Mouse (Mus musculus) brown adipose tissue, adult 24 weeks (tissue): ENCODE results near the gene Gtf3c1. TPM values are rescaled to one million over a fixed set of nuclear protein-coding genes. Genes with fewer than 3 reads are reported as not detected.
A peak's percentile ranks its signal among the peaks of the same experiment; 100 is the strongest.

ENCODE experiments used
- H3K27ac ChIP-seq: fragments of 200-500 bp; replicated peaks from 2 replicates; pipeline ENCODE4 v1.5.1; 2012; ENCODE audit warnings: low read depth, mild to moderate bottlenecking, low read length
- H3K4me1 ChIP-seq: fragments of 200-500 bp; 2 replicates; pipeline ENCODE4 v1.6.1; 2012; ENCODE audit warnings: low read length, mixed read lengths; ENCODE audit not compliant: control insufficient read depth, insufficient read depth, insufficient read length
- H3K4me3 ChIP-seq: fragments of 200-500 bp; 2 replicates; pipeline ENCODE4 v1.5.1; 2012; ENCODE audit warnings: low read depth, mild to moderate bottlenecking, low read length, moderate library complexity; ENCODE audit not compliant: insufficient read depth
- polyA plus RNA-seq: library from polyadenylated mRNA; stranded (reverse); fragments of >200 nt; gene quantifications from 2 replicates; pipeline ENCODE4 v1.2.4, GENCODE M21; 2012; ENCODE audit not compliant: missing spikeins, insufficient read depth, insufficient read length

The Gtf3c1 gene
- 12.9 and 15.2 TPM in 2 replicates for polyA plus RNA-seq

DNA sequence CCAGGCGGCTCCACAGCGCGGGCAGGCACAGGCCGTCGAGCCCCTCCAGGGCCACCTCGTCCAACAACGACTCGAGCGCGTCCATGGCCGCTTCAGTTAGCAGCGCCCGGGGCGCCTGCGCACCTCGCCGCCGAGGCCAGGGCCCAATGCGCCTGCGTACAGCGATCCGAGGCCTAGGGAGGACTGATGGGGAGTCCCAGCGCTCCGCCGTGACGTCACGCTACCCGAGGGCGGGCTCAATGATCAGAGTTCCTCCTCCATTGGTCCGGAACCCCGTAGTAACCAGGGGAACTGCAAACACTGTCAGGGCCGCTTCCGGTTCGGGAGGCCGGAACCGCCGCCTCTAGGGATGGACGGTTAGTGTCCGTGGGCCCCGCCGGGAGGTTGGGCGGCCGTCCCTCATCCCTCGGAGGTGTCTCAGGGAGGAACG lies at the start of gene Gtf3c1, which contains the start of gene D430042O09Rik:
TSS of gene Gtf3c1 (minus strand) at position 188 of the 430 bp plus-strand sequence.
TSS of gene D430042O09Rik (plus strand) at position 296 of the 430 bp plus-strand sequence.
- peak within 1 kb of the TSS; percentile 41; the same call in 1 of the 2 replicates for H3K27ac ChIP-seq
- H3K4me3 ChIP-seq = peak within 1 kb of the TSS; percentile 85
- peaks cover 11% of the 10 kb centered on the region for H3K4me1 ChIP-seq

DNA sequence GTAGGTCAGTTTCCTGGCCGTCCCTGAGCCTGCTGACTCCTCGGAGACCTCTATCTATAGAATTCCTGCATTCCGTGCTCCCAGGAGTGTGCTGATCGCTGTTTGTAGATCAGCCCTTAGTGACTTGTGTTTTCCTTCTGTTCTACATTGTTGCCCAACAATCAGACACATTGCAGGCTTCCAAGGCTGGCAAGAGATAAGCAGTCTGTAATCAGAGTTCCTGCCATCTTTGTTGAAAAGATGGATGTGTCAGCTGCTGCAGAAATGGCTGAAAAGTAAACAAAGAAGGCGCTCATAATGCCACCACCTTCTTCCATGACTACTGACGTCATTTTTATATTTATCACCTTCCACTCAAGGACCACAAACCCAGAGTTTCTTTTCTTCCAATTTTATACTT lies 49.2 kb upstream of the Gtf3c1 start:
- H3K4me3 ChIP-seq = no peak overlapping the region
- H3K27ac ChIP-seq = no peak overlapping the region
- no peaks in the 10 kb centered on the region for H3K4me1 ChIP-seq

- Histone ChIP-seq H3K4me3 (no peak overlapping the region), H3K4me1 (no peaks in the 10 kb centered on the region), H3K27ac (no peak overlapping the region)
Observed at GRCm38 (mm10) chr7:125753326-125753715, 45.7 kb upstream of the Gtf3c1 start.

GRCm38 (mm10) chr7:125752699-125753325 lies 45.2 kb upstream of the Gtf3c1 start:
- H3K27ac ChIP-seq = no peak overlapping the region
- no peak overlapping the region for H3K4me3 ChIP-seq
- no peaks in the 10 kb centered on the region for H3K4me1 ChIP-seq

DNA sequence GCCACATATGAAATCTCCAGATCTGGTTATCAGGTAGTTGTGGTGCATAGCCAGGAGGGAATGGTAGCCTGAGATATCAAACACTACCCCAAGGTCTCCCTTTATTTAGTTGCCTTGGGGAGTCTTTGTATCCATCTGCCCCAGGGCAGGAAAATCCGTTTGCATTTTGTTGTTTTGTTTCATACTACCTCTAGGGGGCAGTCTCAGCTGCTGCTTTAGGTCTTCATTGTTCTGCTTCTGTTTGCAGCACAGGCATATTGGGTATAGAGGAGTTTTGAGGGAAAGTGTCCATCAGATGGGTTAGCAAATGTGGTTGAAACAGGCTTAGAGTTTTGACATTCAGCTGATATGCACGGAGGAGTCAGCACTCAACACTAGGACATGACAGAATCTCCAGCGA lies 40.6 kb upstream of the Gtf3c1 start:
- no peak overlapping the region for H3K27ac ChIP-seq
- no peaks in the 10 kb centered on the region for H3K4me1 ChIP-seq
- H3K4me3 ChIP-seq = no peak overlapping the region

GRCm38 (mm10) chr7:125747316-125747690 lies 39.7 kb upstream of the Gtf3c1 start:
- no peak overlapping the region for H3K4me3 ChIP-seq
- H3K4me1 ChIP-seq = no peaks in the 10 kb centered on the region
- no peak overlapping the region for H3K27ac ChIP-seq

- Histone ChIP-seq H3K27ac (no peak overlapping the region), H3K4me1 (0 out of 2 replicates have a peak, but pooled peaks cover under 1% of the 10 kb centered on the region), H3K4me3 (no peak overlapping the region)
Observed at GRCm38 (mm10) chr7:125746621-125747315, 39.2 kb upstream of the Gtf3c1 start.

DNA sequence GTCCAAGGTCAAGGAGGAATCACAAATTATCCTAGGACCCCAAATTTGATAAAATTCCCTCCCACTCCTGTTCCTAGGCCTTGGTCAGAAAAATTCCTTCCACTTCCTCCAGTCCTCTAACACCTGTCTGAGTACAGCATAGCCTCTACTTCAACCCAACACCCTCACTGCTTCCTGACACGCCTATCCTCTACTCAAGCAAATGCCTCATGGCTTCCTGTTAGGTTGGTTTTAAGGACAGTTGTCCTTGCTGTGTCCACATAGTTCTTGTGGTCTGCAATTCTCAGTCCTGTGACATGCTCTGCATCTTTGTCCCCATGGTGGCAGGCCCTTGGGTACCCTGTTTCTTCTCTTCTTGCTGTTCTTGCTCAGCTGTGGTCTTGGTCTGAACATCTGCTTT lies 37.2 kb upstream of the Gtf3c1 start:
- no peak overlapping the region for H3K4me3 ChIP-seq
- H3K4me1 ChIP-seq = peaks cover 7% of the 10 kb centered on the region
- H3K27ac ChIP-seq = no peak overlapping the region

DNA sequence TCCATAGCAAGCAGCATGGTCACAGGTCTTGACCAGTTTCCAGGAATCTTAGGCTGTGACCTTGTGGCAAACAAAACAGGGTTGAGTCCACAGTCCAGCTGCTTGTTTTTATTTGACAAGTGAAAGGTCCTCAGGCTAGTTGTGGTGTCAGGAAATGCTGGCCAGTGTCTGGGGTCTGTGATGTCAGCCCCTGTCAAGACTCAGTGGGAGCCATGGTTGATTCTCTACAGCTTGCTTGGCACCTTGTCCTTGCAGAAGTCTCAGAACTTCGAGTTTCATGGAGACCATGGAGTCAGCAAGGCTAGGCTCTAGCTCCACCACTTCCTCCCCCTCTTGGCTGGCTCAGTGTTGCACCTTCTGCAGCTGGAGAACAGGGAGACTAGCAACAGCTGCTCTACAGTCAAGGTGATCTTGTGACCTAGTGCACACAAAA lies 33.7 kb upstream of the Gtf3c1 start:
- Histone ChIP-seq H3K4me1 (peaks cover 9% of the 10 kb centered on the region), H3K4me3 (no peak overlapping the region), H3K27ac (no peak overlapping the region)

DNA sequence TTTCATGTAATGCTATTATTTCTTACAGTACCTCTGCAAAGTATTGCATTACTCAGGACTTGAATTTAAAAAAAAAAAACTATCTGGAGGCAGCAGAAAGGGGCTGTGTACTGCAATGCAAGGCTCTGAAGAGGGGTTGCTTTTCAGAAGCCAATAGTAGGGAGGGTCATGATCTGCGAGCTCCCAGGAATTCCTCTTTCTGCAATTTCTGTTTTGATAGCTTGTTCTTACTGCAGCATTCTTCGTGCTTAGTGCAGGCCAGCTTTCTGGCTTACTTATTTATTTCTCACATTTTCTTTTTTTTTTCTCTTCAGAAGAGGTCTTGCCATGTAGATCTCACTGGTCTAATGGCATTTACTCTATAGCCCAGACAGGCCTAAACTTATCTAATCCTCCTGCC lies 32.9 kb upstream of the Gtf3c1 start:
- Histone ChIP-seq H3K27ac (no peak overlapping the region), H3K4me3 (no peak overlapping the region), H3K4me1 (peaks cover 9% of the 10 kb centered on the region)

- H3K27ac ChIP-seq = no peak overlapping the region
- H3K4me1 ChIP-seq = peaks cover 9% of the 10 kb centered on the region
- H3K4me3 ChIP-seq = no peak overlapping the region
Observed at GRCm38 (mm10) chr7:125736366-125737015, 28.9 kb upstream of the Gtf3c1 start.

- Histone ChIP-seq H3K4me3 (no peak overlapping the region), H3K27ac (no peak overlapping the region), H3K4me1 (peaks cover 8% of the 10 kb centered on the region; the same call in 1 of the 2 replicates)
Observed at GRCm38 (mm10) chr7:125733791-125734190, 26.2 kb upstream of the Gtf3c1 start.

DNA sequence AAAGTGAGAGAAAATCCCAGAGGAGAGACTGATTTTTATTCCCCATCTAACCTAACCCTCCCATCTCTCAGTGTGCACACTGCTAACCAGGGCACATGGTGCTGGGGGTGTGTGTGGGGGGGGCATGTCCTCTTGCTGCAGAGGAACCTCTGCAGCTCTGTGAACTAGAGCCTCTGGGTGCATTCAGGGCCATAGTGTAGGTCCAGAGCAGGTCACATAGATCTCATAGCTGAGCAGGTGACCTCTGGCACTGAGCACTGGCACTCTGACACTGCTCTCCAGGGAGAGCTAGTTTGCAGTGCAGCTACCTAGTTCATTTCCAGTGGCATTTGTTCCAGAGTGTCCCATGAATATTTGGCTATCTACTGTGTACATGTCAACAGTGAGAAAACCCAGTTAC lies 24.1 kb upstream of the Gtf3c1 start:
- H3K4me1 ChIP-seq = peaks cover 6% of the 10 kb centered on the region; the same call in 1 of the 2 replicates
- no peak overlapping the region for H3K27ac ChIP-seq
- no peak overlapping the region for H3K4me3 ChIP-seq

GRCm38 (mm10) chr7:125723189-125723972 lies 15.8 kb upstream of the Gtf3c1 start:
- Histone ChIP-seq H3K4me1 (no peaks in the 10 kb centered on the region), H3K27ac (no peak overlapping the region), H3K4me3 (no peak overlapping the region)

GRCm38 (mm10) chr7:125722127-125722526 lies 14.5 kb upstream of the Gtf3c1 start:
- Histone ChIP-seq H3K4me1 (no peaks in the 10 kb centered on the region), H3K4me3 (no peak overlapping the region), H3K27ac (no peak overlapping the region)
